Comparison of ENCODE assay signal across 13 mouse cellular contexts in genomic region chr15:91028962-91029361, GRCm38 (mm10). TPM values are rescaled to one million over a fixed set of nuclear protein-coding genes. Genes with fewer than 3 reads are reported as not detected.
DNase-seq lines count a peak whose midpoint lies in the region; ATAC-seq and TF ChIP-seq lines count a peak whose summit lies in the region.
"Had no signal": no experiment of that assay in that cellular context is flagged by ENCODE, and none has a peak within 500 bp of the region (broad histone marks: within the 10 kb centered on the region; RNA-seq: fewer than 3 reads in every experiment).

No protein-coding gene starts in this region.

- TF ChIP-seq EP300 in heart, postnatal 0 days (IDR thresholded peaks at IDR 0.05; ENCODE audit: low read depth): no peak

- peak overlapping the region; percentile 39; the same call in 1 of the 2 replicates for H3K27ac ChIP-seq in heart, postnatal 0 days (ENCODE audit: low read depth)
- H3K27ac ChIP-seq in embryonic facial prominence, embryonic 14.5 days (replicated peaks; ENCODE audit: low read depth, low read length): peak overlapping the region; percentile 28
- peak overlapping the region; percentile 82 for H3K27ac ChIP-seq in limb, embryonic 14.5 days (replicated peaks; ENCODE audit: low read depth, low read length)
- H3K27ac ChIP-seq in kidney, embryonic 15.5 days: no peak overlapping the region
- H3K27ac ChIP-seq: macrophage had no signal

- 0 out of 2 replicates have a peak overlapping the region, but pooled peaks have one; percentile 16 for H3K9ac ChIP-seq in heart, postnatal 0 days (replicated peaks; ENCODE audit: low read depth, low read length)
- H3K9ac ChIP-seq in embryonic facial prominence, embryonic 14.5 days (ENCODE audit: low read depth, low read length): no peak overlapping the region
- no peak overlapping the region for H3K9ac ChIP-seq in limb, embryonic 14.5 days (ENCODE audit: low read depth, low read length, severe bottlenecking)
- no peak overlapping the region for H3K9ac ChIP-seq in kidney, embryonic 15.5 days

- H3K27me3 ChIP-seq in heart, postnatal 0 days (ENCODE audit: control insufficient read depth, insufficient read depth, low read length): no peaks in the 10 kb centered on the region
- H3K27me3 ChIP-seq in embryonic facial prominence, embryonic 14.5 days (replicated peaks; ENCODE audit: control insufficient read depth, insufficient read depth, low read length): no peaks in the 10 kb centered on the region
- no peaks in the 10 kb centered on the region for H3K27me3 ChIP-seq in limb, embryonic 14.5 days (ENCODE audit: control insufficient read depth, insufficient read depth, low read length)
- H3K27me3 ChIP-seq in kidney, embryonic 15.5 days: no peaks in the 10 kb centered on the region

- peak overlapping the region; percentile 53 for H3K4me2 ChIP-seq in heart, postnatal 0 days (ENCODE audit: low read depth, low read length)
- H3K4me2 ChIP-seq in embryonic facial prominence, embryonic 14.5 days (ENCODE audit: low read depth, low read length): peak overlapping the region; percentile 1; the same call in 1 of the 2 replicates
- no peak overlapping the region for H3K4me2 ChIP-seq in limb, embryonic 14.5 days (replicated peaks; ENCODE audit: low read depth, low read length, severe bottlenecking)
- no peak overlapping the region for H3K4me2 ChIP-seq in kidney, embryonic 15.5 days

- peak overlapping the region; percentile 29 for H3K4me3 ChIP-seq in heart, postnatal 0 days (ENCODE audit: low read depth, low read length)
- H3K4me3 ChIP-seq in embryonic facial prominence, embryonic 14.5 days (ENCODE audit: low read depth, low read length): no peak overlapping the region
- H3K4me3 ChIP-seq in limb, embryonic 14.5 days (replicated peaks; ENCODE audit: low read length): no peak overlapping the region
- H3K4me3 ChIP-seq in kidney, embryonic 15.5 days (replicated peaks): no peak overlapping the region

- H3K9me3 ChIP-seq in heart, postnatal 0 days (replicated peaks; ENCODE audit: control insufficient read depth, low read length): 0 out of 2 replicates have a peak, but pooled peaks cover 3% of the 10 kb centered on the region
- peaks cover 6% of the 10 kb centered on the region; the same call in 1 of the 2 replicates for H3K9me3 ChIP-seq in embryonic facial prominence, embryonic 14.5 days (ENCODE audit: control insufficient read depth, low read length)
- no peaks in the 10 kb centered on the region for H3K9me3 ChIP-seq in limb, embryonic 14.5 days (ENCODE audit: control insufficient read depth, low read length)
- H3K9me3 ChIP-seq in kidney, embryonic 15.5 days (replicated peaks): no peaks in the 10 kb centered on the region

- peak; percentile 34 for DNase-seq in heart, postnatal 0 days (ENCODE audit: low spot score)
- no peak for DNase-seq in heart, adult 18-20 months
- peak; percentile 47 for DNase-seq in adrenal gland, adult 8-10 months
- DNase-seq in embryonic facial prominence, embryonic 14.5 days (ENCODE audit: low spot score): no peak
- DNase-seq in limb, embryonic 14.5 days (ENCODE audit: low spot score): no peak
- DNase-seq in thymus, postnatal 4 days: no peak
- no peak for DNase-seq in kidney, postnatal 36 days
- DNase-seq: cerebellum, adult 11-12 months; liver; right cerebral cortex, postnatal 4 days; thymus, adult 2 months had no signal

- no peak for ATAC-seq in heart, postnatal 0 days (ENCODE audit: insufficient read depth, low read depth)
- no peak for ATAC-seq in embryonic facial prominence, embryonic 14.5 days (ENCODE audit: low read depth)
- ATAC-seq in limb, embryonic 14.5 days (ENCODE audit: low FRiP score, low read depth): no peak
- ATAC-seq in kidney, embryonic 15.5 days (replicated peaks; ENCODE audit: low FRiP score): no peak

- no peaks in the 10 kb centered on the region for H3K4me1 ChIP-seq in heart, postnatal 0 days (ENCODE audit: control insufficient read depth, insufficient read depth)
- no peaks in the 10 kb centered on the region for H3K4me1 ChIP-seq in embryonic facial prominence, embryonic 14.5 days (ENCODE audit: control insufficient read depth, insufficient read depth, low read length)
- no peaks in the 10 kb centered on the region for H3K4me1 ChIP-seq in limb, embryonic 14.5 days (ENCODE audit: control insufficient read depth, insufficient read depth, low read length)
- H3K4me1 ChIP-seq in kidney, embryonic 15.5 days: no peaks in the 10 kb centered on the region

- no peak for TF ChIP-seq CTCF in heart, postnatal 0 days (IDR thresholded peaks at IDR 0.05; ENCODE audit: low read depth)

- H3K36me3 ChIP-seq in heart, postnatal 0 days (replicated peaks; ENCODE audit: control insufficient read depth, insufficient read depth, low read length): no peaks in the 10 kb centered on the region
- no peaks in the 10 kb centered on the region for H3K36me3 ChIP-seq in embryonic facial prominence, embryonic 14.5 days (ENCODE audit: control insufficient read depth, insufficient read depth, low read length)
- no peaks in the 10 kb centered on the region for H3K36me3 ChIP-seq in limb, embryonic 14.5 days (ENCODE audit: control insufficient read depth, insufficient read depth, low read length)
- no peaks in the 10 kb centered on the region for H3K36me3 ChIP-seq in kidney, embryonic 15.5 days

- no peak for TF ChIP-seq POLR2A in limb, embryonic 14.5 days (IDR thresholded peaks at IDR 0.05; ENCODE audit: borderline replicate concordance, extremely low read depth, insufficient read depth, insufficient read length)

- WGBS in heart, postnatal 0 days: 36% methylated on average over 10 of the region's 10 CpGs
- WGBS in embryonic facial prominence, embryonic 14.5 days: 76% methylated on average over 10 of the region's 10 CpGs
- WGBS in limb, embryonic 14.5 days: 88% methylated on average over 10 of the region's 10 CpGs
- 84% methylated on average over 10 of the region's 10 CpGs for WGBS in kidney, embryonic 15.5 days

RNA-seq across cellular contexts. Expression of gene Kif21a, which starts 20.8 kb away (rescaled TPM):
- 3.2 and 4.0 TPM in 2 replicates for total RNA-seq in heart, postnatal 0 days (2014; rRNA removed; ENCODE audit: low replicate concordance)
- 3.3 and 3.6 TPM in 2 replicates for polyA plus RNA-seq in heart, postnatal 0 days (2015; fragmentation: Nextera tagmentation; extraction: Ambion mirVana)
- 10 to 100 TPM; 18.4 to 18.5 TPM for total RNA-seq in heart, adult 18-20 months (2021)
- total RNA-seq in adrenal gland, adult 8-10 months (2022): 10 to 100 TPM; 15.8 to 26.1 (median 21.8) TPM
- 11.2 and 13.2 TPM in 2 replicates for polyA plus RNA-seq in embryonic facial prominence, embryonic 14.5 days (2014; fragmentation: Nextera tagmentation; extraction: Ambion mirVana)
- 8.6 and 13.7 TPM in 2 replicates for polyA plus RNA-seq in limb, embryonic 14.5 days (2012; rRNA removed)
- polyA plus RNA-seq in limb, embryonic 14.5 days (2014; fragmentation: Nextera tagmentation; extraction: Ambion mirVana): 8.5 and 10.0 TPM in 2 replicates
- 7.4 and 8.2 TPM in 2 replicates for polyA plus RNA-seq in kidney, embryonic 15.5 days (2015; fragmentation: Nextera tagmentation; extraction: Ambion mirVana)
- polyA plus RNA-seq: macrophage had no signal

Comparison
In these comparisons a context has a peak if more than half of its experiments do, and no peak if none do; other contexts are left out.
1. DNase-seq: peak in heart, postnatal 0 days (single experiment) and adrenal gland, adult 8-10 months (single experiment); none in heart, adult 18-20 months (0 of 2), embryonic facial prominence, embryonic 14.5 days (single experiment), limb, embryonic 14.5 days (single experiment), thymus, postnatal 4 days (single experiment) and kidney, postnatal 36 days (0 of 2).
2. H3K4me2 ChIP-seq: peak in heart, postnatal 0 days (single experiment) and embryonic facial prominence, embryonic 14.5 days (single experiment); none in limb, embryonic 14.5 days (single experiment) and kidney, embryonic 15.5 days (single experiment).